Mouse (Mus musculus) limb, embryonic 13.5 days (tissue): ENCODE results near the gene Lgr6. TPM values are rescaled to one million over a fixed set of nuclear protein-coding genes. Genes with fewer than 3 reads are reported as not detected.

Experiments used
- ATAC-seq: fragments of 200-750 bp; cut with Nextera tagmentation; 2 replicates; pipeline ENCODE4 v1.8.0; 2017; ENCODE audit warnings: low read depth, moderate number of reproducible peaks, moderate TSS enrichment; ENCODE audit not compliant: low FRiP score
- H3K27ac ChIP-seq: fragments of 300-500 bp; sonication (generic); 2 replicates; pipeline ENCODE4 v1.5.1; 2015; ENCODE audit warnings: inconsistent platforms, mild to moderate bottlenecking, moderate library complexity
- H3K27me3 ChIP-seq: fragments of 300-500 bp; sonication (generic); 2 replicates; pipeline ENCODE4 v1.6.1; 2015; ENCODE audit warnings: mild to moderate bottlenecking, inconsistent platforms
- H3K36me3 ChIP-seq: fragments of 300-500 bp; sonication (generic); 2 replicates; pipeline ENCODE4 v1.6.1; 2015; ENCODE audit warnings: inconsistent platforms, mild to moderate bottlenecking, moderate library complexity
- H3K4me1 ChIP-seq: fragments of 300-500 bp; sonication (generic); 2 replicates; pipeline ENCODE4 v1.6.1; 2015; ENCODE audit warnings: inconsistent platforms
- H3K4me2 ChIP-seq: fragments of 300-500 bp; sonication (generic); replicated peaks from 2 replicates; pipeline ENCODE4 v1.6.1; 2015; ENCODE audit warnings: inconsistent platforms, mild to moderate bottlenecking, moderate library complexity
- H3K4me3 ChIP-seq: fragments of 300-500 bp; sonication (generic); 2 replicates; pipeline ENCODE4 v1.5.1; 2015; ENCODE audit warnings: moderate library complexity, mild to moderate bottlenecking, inconsistent platforms
- H3K9ac ChIP-seq: fragments of 300-500 bp; sonication (generic); 2 replicates; pipeline ENCODE4 v1.6.1; 2015; ENCODE audit warnings: mild to moderate bottlenecking, inconsistent platforms
- H3K9me3 ChIP-seq: fragments of 300-500 bp; sonication (generic); 2 replicates; pipeline ENCODE4 v1.6.1; 2016; ENCODE audit warnings: inconsistent platforms
- WGBS: fragments of 180-500 bp; shearing (Covaris S2); methylation state at CpG from one replicate; pipeline ENCODE4 v1.1.7; 2015; 5-methylcytosine and 5-hydroxymethylcytosine counted together
- polyA plus RNA-seq: library from polyadenylated mRNA; unstranded; fragments of >200 nt; fragmentation: Nextera tagmentation; extraction: Ambion mirVana; gene quantifications from 2 replicates; pipeline ENCODE4 v1.2.1, GENCODE M21; 2015

Gene Lgr6
- polyA plus RNA-seq, 1 experiment from 2014 or later: 2.7 TPM

GRCm38 (mm10) chr1:134972920-134973319, 132.2 kb downstream of the Lgr6 start:
- Histone ChIP-seq H3K27ac (no peak overlapping the region), H3K27me3 (no peaks in the 10 kb centered on the region), H3K4me2 (no peak overlapping the region), H3K9me3 (no peaks in the 10 kb centered on the region), H3K9ac (no peak overlapping the region), H3K4me3 (no peak overlapping the region), H3K36me3 (peaks cover 44% of the 10 kb centered on the region), H3K4me1 (no peaks in the 10 kb centered on the region)
- WGBS: 82% methylated on average over 1 of the region's 1 CpGs
- no peak for ATAC-seq

GRCm38 (mm10) chr1:134965430-134965829, 139.6 kb downstream of the Lgr6 start:
- H3K4me1 ChIP-seq: peaks cover 16% of the 10 kb centered on the region
- 95% methylated on average over 2 of the region's 2 CpGs for WGBS
- H3K9ac ChIP-seq: no peak overlapping the region

GRCm38 (mm10) chr1:134962821-134963220, 142.3 kb downstream of the Lgr6 start:
- peaks cover 7% of the 10 kb centered on the region; the same call in 1 of the 2 replicates for H3K27me3 ChIP-seq
- H3K4me3 ChIP-seq: peak overlapping the region; percentile 65
- 3% methylated on average over 11 of the region's 11 CpGs for WGBS
- H3K9ac ChIP-seq: peak overlapping the region; percentile 74
- H3K9me3 ChIP-seq: no peaks in the 10 kb centered on the region
- no peak overlapping the region for H3K27ac ChIP-seq
- H3K4me1 ChIP-seq: peaks cover 16% of the 10 kb centered on the region
- H3K36me3 ChIP-seq: peaks cover 4% of the 10 kb centered on the region; the same call in 1 of the 2 replicates
- ATAC-seq: 0 out of 2 replicates have a peak, but pooled peaks have one; percentile 22
- peak overlapping the region; percentile 76 for H3K4me2 ChIP-seq

More at GRCm38 (mm10) chr1:134965430-134965829, 139.6 kb downstream of the Lgr6 start:
- Histone ChIP-seq H3K9me3 (no peaks in the 10 kb centered on the region), H3K27ac (no peak overlapping the region), H3K4me2 (no peak overlapping the region), H3K4me3 (no peak overlapping the region), H3K27me3 (peaks cover 7% of the 10 kb centered on the region; the same call in 1 of the 2 replicates), H3K36me3 (peaks cover 26% of the 10 kb centered on the region)
- no peak for ATAC-seq

GRCm38 (mm10) chr1:134962053-134962803, 142.8 kb downstream of the Lgr6 start, which contains the start of gene Ube2t:
Gene Ube2t (plus strand): TSS chr1:134962565.
- 2% methylated on average over 50 of the region's 50 CpGs for WGBS
- H3K4me2 ChIP-seq: peak within 1 kb of the TSS; percentile 76
- H3K27ac ChIP-seq: no peak within 1 kb of the TSS
- H3K36me3 ChIP-seq: peaks cover 4% of the 10 kb centered on the region; the same call in 1 of the 2 replicates
- ATAC-seq: peak; percentile 100
- peaks cover 16% of the 10 kb centered on the region for H3K4me1 ChIP-seq
- peak within 1 kb of the TSS; percentile 74 for H3K9ac ChIP-seq
- peak within 1 kb of the TSS; percentile 65 for H3K4me3 ChIP-seq
- peaks cover 7% of the 10 kb centered on the region; the same call in 1 of the 2 replicates for H3K27me3 ChIP-seq
- no peaks in the 10 kb centered on the region for H3K9me3 ChIP-seq

GRCm38 (mm10) chr1:134960634-134961033, 144.4 kb downstream of the Lgr6 start:
- no peak overlapping the region for H3K9ac ChIP-seq
- H3K4me2 ChIP-seq: no peak overlapping the region
- H3K36me3 ChIP-seq: peaks cover 4% of the 10 kb centered on the region; the same call in 1 of the 2 replicates
- H3K9me3 ChIP-seq: no peaks in the 10 kb centered on the region
- no peak overlapping the region for H3K4me3 ChIP-seq
- no peak for ATAC-seq
- peaks cover 7% of the 10 kb centered on the region; the same call in 1 of the 2 replicates for H3K27me3 ChIP-seq
- WGBS: 62% methylated on average over 7 of the region's 7 CpGs
- H3K4me1 ChIP-seq: peaks cover 16% of the 10 kb centered on the region
- no peak overlapping the region for H3K27ac ChIP-seq

GRCm38 (mm10) chr1:134955637-134956176, 149.4 kb downstream of the Lgr6 start, which contains the start of gene Ppp1r12b:
Gene Ppp1r12b (minus strand): TSS chr1:134955942.
- WGBS: 0% methylated on average over 39 of the region's 39 CpGs
- peak within 1 kb of the TSS; percentile 89 for H3K9ac ChIP-seq
- peaks cover 14% of the 10 kb centered on the region for H3K4me1 ChIP-seq
- no peaks in the 10 kb centered on the region for H3K27me3 ChIP-seq
- peak within 1 kb of the TSS; percentile 84 for H3K4me3 ChIP-seq
- no peaks in the 10 kb centered on the region for H3K9me3 ChIP-seq
- peak; percentile 98 for ATAC-seq
- H3K36me3 ChIP-seq: no peaks in the 10 kb centered on the region
- H3K4me2 ChIP-seq: peak within 1 kb of the TSS; percentile 81
- peak within 1 kb of the TSS; percentile 89 for H3K27ac ChIP-seq

- H3K9ac ChIP-seq: peak overlapping the region; percentile 89
- WGBS: 6% methylated on average over 16 of the region's 16 CpGs
- peak overlapping the region; percentile 81 for H3K4me2 ChIP-seq
- ATAC-seq: peak; percentile 30; the same call in 1 of the 2 replicates
- H3K9me3 ChIP-seq: no peaks in the 10 kb centered on the region
- H3K27ac ChIP-seq: peak overlapping the region; percentile 89
- H3K27me3 ChIP-seq: no peaks in the 10 kb centered on the region
- H3K4me1 ChIP-seq: peaks cover 14% of the 10 kb centered on the region
- peak overlapping the region; percentile 84 for H3K4me3 ChIP-seq
- no peaks in the 10 kb centered on the region for H3K36me3 ChIP-seq
These were observed 149.9 kb downstream of the Lgr6 start for GRCm38 (mm10) chr1:134955050-134955636.

GRCm38 (mm10) chr1:134949946-134950345, 155.1 kb downstream of the Lgr6 start:
- Histone ChIP-seq H3K4me3 (no peak overlapping the region), H3K9ac (no peak overlapping the region), H3K4me2 (no peak overlapping the region), H3K9me3 (no peaks in the 10 kb centered on the region), H3K36me3 (peaks cover 6% of the 10 kb centered on the region), H3K27me3 (no peaks in the 10 kb centered on the region), H3K4me1 (peaks cover 10% of the 10 kb centered on the region), H3K27ac (no peak overlapping the region)
- WGBS: 85% methylated on average over 3 of the region's 3 CpGs
- ATAC-seq: no peak

GRCm38 (mm10) chr1:134947590-134947989, 157.5 kb downstream of the Lgr6 start:
- Histone ChIP-seq H3K27me3 (no peaks in the 10 kb centered on the region), H3K4me2 (no peak overlapping the region), H3K9ac (no peak overlapping the region), H3K36me3 (peaks cover 6% of the 10 kb centered on the region), H3K4me1 (no peaks in the 10 kb centered on the region), H3K4me3 (no peak overlapping the region), H3K9me3 (no peaks in the 10 kb centered on the region), H3K27ac (no peak overlapping the region)
- no peak for ATAC-seq
- 80% methylated on average over 7 of the region's 7 CpGs for WGBS

GRCm38 (mm10) chr1:134942898-134943297, 162.2 kb downstream of the Lgr6 start:
- H3K4me1 ChIP-seq: no peaks in the 10 kb centered on the region
- no peak overlapping the region for H3K4me2 ChIP-seq
- no peak for ATAC-seq
- H3K4me3 ChIP-seq: no peak overlapping the region
- H3K9ac ChIP-seq: no peak overlapping the region
- no peaks in the 10 kb centered on the region for H3K27me3 ChIP-seq
- no peaks in the 10 kb centered on the region for H3K9me3 ChIP-seq
- H3K27ac ChIP-seq: no peak overlapping the region
- H3K36me3 ChIP-seq: peaks cover 1% of the 10 kb centered on the region
- WGBS: 82% methylated on average over 2 of the region's 2 CpGs

- Histone ChIP-seq H3K9me3 (no peaks in the 10 kb centered on the region), H3K27me3 (no peaks in the 10 kb centered on the region), H3K27ac (no peak overlapping the region), H3K4me3 (no peak overlapping the region), H3K36me3 (no peaks in the 10 kb centered on the region), H3K4me1 (no peaks in the 10 kb centered on the region), H3K9ac (no peak overlapping the region), H3K4me2 (no peak overlapping the region)
- WGBS: 32% methylated on average over 4 of the region's 4 CpGs
- ATAC-seq: no peak
These were observed 164.2 kb downstream of the Lgr6 start for GRCm38 (mm10) chr1:134940863-134941262.

GRCm38 (mm10) chr1:134938233-134938632, 166.8 kb downstream of the Lgr6 start:
- no peak overlapping the region for H3K4me2 ChIP-seq
- H3K9me3 ChIP-seq: no peaks in the 10 kb centered on the region
- 83% methylated on average over 1 of the region's 1 CpGs for WGBS
- ATAC-seq: no peak
- no peaks in the 10 kb centered on the region for H3K27me3 ChIP-seq
- H3K4me3 ChIP-seq: no peak overlapping the region
- no peak overlapping the region for H3K9ac ChIP-seq
- no peaks in the 10 kb centered on the region for H3K36me3 ChIP-seq
- H3K27ac ChIP-seq: no peak overlapping the region
- H3K4me1 ChIP-seq: no peaks in the 10 kb centered on the region
